Mouse (Mus musculus) ES-E14 (cell line): ENCODE results near the gene Zic2.

ENCODE experiments used
- HCFC1 ChIP-seq: IDR thresholded peaks from 2 replicates; pipeline ENCODE4 v1.6.1; 2012; ENCODE audit warnings: low read length, inconsistent platforms, borderline replicate concordance; ENCODE audit not compliant: insufficient read depth
- ZNF384 ChIP-seq: IDR thresholded peaks from 2 replicates; pipeline ENCODE4 v1.6.1; 2012; ENCODE audit warnings: low read depth, low read length, inconsistent platforms

- TF ChIP-seq HCFC1 = no peak
- TF ChIP-seq ZNF384 = no peak
These were observed 25.4 kb upstream of the Zic2 start for GRCm38 (mm10) chr14:122449601-122450495.
